Mouse (Mus musculus): ENCODE measurements around the gene Olfr593. TPM values are rescaled to one million over a fixed set of nuclear protein-coding genes. Genes with fewer than 3 reads are reported as not detected.

Gene Olfr593
- total RNA-seq (2023) = not detected

DNA sequence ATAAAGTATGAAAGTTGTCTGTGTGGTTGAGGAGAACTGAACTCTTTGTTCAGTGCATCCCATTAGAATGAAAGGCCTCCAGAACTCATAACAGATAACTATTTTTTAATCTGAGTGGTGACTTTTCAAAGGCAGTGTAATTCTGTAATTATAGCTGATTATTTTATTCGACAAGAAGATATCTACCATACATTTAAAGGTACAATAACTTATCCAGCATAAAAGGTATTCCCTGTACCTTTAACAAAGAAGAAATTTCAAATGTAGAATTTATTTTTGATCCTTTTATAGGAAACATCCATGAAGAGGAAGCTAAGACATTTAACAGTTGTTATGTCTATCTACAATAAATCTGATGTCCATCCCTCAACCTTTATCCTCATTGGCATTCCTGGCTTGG, at the start of gene Olfr593:
TSS of gene Olfr593 (plus strand) at position 301 of the 400 bp plus-strand sequence.

DNA sequence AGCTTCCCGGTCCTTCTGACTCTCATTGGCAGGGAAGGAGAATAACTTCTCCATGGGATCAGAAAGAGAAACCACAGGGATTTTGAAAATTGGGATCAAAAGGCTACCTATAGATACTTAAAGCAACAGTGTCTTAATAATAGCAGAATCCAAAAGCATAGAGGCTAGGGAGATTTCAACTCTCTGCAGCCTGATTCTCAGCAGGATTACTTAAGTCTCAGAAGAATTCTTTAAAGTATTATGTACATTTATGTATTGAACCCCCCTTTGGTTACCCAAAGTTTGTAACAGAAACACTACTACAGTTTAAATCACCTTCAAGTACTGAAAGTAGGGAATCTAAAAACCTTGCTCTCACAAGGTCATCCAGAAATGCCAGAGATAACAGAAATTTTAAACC, 33.4 kb upstream of the Olfr593 start, which contains the start of gene Olfr591:
TSS of gene Olfr591 (minus strand) at position 101 of the 400 bp plus-strand sequence.

DNA sequence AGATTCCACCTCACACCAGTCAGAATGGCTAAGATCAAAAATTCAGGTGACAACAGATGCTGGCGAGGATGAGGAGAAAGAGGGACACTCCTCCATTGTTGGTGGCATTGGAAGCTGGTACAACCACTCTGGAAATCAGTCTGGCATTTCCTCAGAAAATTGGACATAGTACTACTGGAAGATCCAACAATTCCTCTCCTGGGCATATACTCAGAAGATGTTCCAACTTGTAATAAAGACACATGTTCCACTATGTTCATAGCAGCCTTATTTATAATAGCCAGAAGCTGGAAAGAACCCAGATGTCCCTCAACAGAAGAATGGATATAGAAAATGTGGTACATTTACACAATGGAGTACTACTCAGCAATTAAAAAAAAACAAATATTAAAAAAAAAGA, 27.2 kb upstream of the Olfr593 start, which contains the start of gene Olfr592:
TSS of gene Olfr592 (plus strand) at position 301 of the 400 bp plus-strand sequence.

DNA sequence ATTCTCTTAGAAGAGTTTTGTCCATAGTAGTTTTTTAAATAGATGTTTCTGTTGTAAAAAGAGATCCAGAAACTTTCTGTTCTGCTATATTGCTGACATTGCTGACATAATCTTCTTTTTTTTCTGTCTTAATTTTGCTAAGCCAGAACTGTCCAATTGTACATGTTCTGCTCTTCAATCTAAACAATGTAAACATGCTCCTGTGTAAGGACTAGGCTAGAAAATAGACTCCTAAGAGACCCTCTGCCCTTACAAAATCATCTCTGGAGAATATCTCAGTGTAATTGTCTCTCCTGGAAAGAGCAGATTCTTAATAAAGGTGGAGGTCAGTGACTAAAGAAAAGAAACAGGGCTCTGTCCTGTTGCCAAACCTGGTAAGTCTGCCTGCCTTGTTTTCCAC, 5.0 kb downstream of the Olfr593 start, which contains the start of gene Olfr594:
TSS of gene Olfr594 (plus strand) at position 301 of the 400 bp plus-strand sequence.

DNA sequence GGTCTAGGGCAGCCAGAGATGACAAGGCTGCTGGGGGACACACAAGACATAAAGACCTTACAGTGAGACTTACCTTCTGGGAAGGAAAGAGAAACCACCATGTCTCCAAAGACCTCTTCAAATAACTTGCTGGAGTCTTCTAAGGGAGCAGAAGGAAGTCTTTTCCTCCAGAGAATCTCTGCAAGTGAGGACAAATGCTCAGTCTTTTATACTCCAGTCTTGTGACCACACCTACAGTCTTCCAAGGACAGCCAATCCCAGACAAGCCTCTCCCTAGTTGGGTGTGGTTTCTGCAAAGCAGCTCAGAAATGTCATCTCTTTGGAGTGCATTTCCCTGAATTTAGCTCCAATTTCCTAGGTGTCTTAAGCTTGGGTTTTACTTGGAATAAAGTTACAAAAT, 40.7 kb downstream of the Olfr593 start, which contains the start of gene Usp17ld:
TSS of gene Usp17ld (minus strand) at position 101 of the 400 bp plus-strand sequence.

Other genes starting within 250 kb of the Olfr593 start
- gene Olfr576, start 249.2 kb upstream of the Olfr593 start, total RNA-seq (2023) = not detected
- gene Olfr577, start 235.9 kb upstream of the Olfr593 start, total RNA-seq (2023) = not detected
- not detected for gene Olfr578, start 222.5 kb upstream of the Olfr593 start, total RNA-seq (2023)
- not detected for gene Olfr582, start 173.8 kb upstream of the Olfr593 start, total RNA-seq (2023)
- gene Olfr583, start 160.6 kb upstream of the Olfr593 start, total RNA-seq (2023) = not detected
- not detected for gene Olfr584, start 130.0 kb upstream of the Olfr593 start, total RNA-seq (2023)
- not detected for gene Olfr585, start 114.1 kb upstream of the Olfr593 start, total RNA-seq (2023)
- gene Olfr586, start 86.2 kb upstream of the Olfr593 start, total RNA-seq (2023) = not detected
- gene Olfr588-ps1, start 71.0 kb upstream of the Olfr593 start, total RNA-seq (2023) = not detected
- not detected for gene Olfr589, start 55.5 kb upstream of the Olfr593 start, total RNA-seq (2023)
- not detected for gene Olfr591, start 33.5 kb upstream of the Olfr593 start, total RNA-seq (2023)
- not detected for gene Olfr592, start 27.1 kb upstream of the Olfr593 start, total RNA-seq (2023)
- gene Olfr594, start 5.1 kb downstream of the Olfr593 start, total RNA-seq (2023) = not detected
- gene Usp17ld, start 40.6 kb downstream of the Olfr593 start, total RNA-seq (2023) = not detected
- gene Olfr596, start 93.8 kb downstream of the Olfr593 start, total RNA-seq (2023) = not detected
- gene Olfr597, start 104.5 kb downstream of the Olfr593 start, total RNA-seq (2023) = not detected
- gene Olfr598, start 111.7 kb downstream of the Olfr593 start, total RNA-seq (2023) = not detected
- gene Olfr599, start 124.1 kb downstream of the Olfr593 start, total RNA-seq (2023) = not detected
- gene Olfr600, start 137.8 kb downstream of the Olfr593 start, total RNA-seq (2023) = not detected
- gene Olfr601, start 150.8 kb downstream of the Olfr593 start, total RNA-seq (2023) = not detected
- gene Olfr603, start 174.3 kb downstream of the Olfr593 start, total RNA-seq (2023) = not detected
- not detected for gene Usp17lc, start 203.2 kb downstream of the Olfr593 start, total RNA-seq (2023)
- not detected for gene Olfr605, start 233.6 kb downstream of the Olfr593 start, total RNA-seq (2023)
- not detected for gene Olfr606, start 237.2 kb downstream of the Olfr593 start, total RNA-seq (2023)